Mouse (Mus musculus): ENCODE data around the gene Fam57b.
A peak's percentile ranks its signal among the peaks of the same experiment; 100 is the strongest.

The Fam57b gene

GRCm38 (mm10) chr7:126831539-126831938, 34.1 kb downstream of the Fam57b start, which contains the start of gene 4930451I11Rik:
4930451I11Rik (minus strand) TSS chr7:126831639.
- no peak for DNase-seq (ENCODE audit: low spot score)

- peak; percentile 81 for DNase-seq (ENCODE audit: low spot score)
Observed at GRCm38 (mm10) chr7:126832036-126832598, 34.6 kb downstream of the Fam57b start.

- no peak for DNase-seq (ENCODE audit: low spot score)
Observed at GRCm38 (mm10) chr7:126833294-126833693, 35.8 kb downstream of the Fam57b start.

- DNase-seq (ENCODE audit: low spot score): no peak
Observed at GRCm38 (mm10) chr7:126843276-126843675, 45.8 kb downstream of the Fam57b start.

- no peak for DNase-seq (ENCODE audit: low spot score)
Observed at GRCm38 (mm10) chr7:126845516-126845915, 48.0 kb downstream of the Fam57b start.

- no peak for DNase-seq (ENCODE audit: low spot score)
Observed at GRCm38 (mm10) chr7:126847116-126847420, 49.6 kb downstream of the Fam57b start, which contains the start of gene Doc2a. Doc2a (plus strand) TSS chr7:126847416.

GRCm38 (mm10) chr7:126847421-126848398, 50.2 kb downstream of the Fam57b start:
- DNase-seq (ENCODE audit: low spot score): peak; percentile 12

GRCm38 (mm10) chr7:126848794-126849193, 51.3 kb downstream of the Fam57b start:
- no peak for DNase-seq (ENCODE audit: low spot score)

GRCm38 (mm10) chr7:126850161-126850560, 52.7 kb downstream of the Fam57b start:
- no peak for DNase-seq (ENCODE audit: low spot score)

GRCm38 (mm10) chr7:126851192-126851591, 53.7 kb downstream of the Fam57b start:
- no peak for DNase-seq (ENCODE audit: low spot score)

- DNase-seq (ENCODE audit: low spot score): no peak
Observed at GRCm38 (mm10) chr7:126853454-126853853, 56.0 kb downstream of the Fam57b start.

GRCm38 (mm10) chr7:126855641-126856040, 58.2 kb downstream of the Fam57b start:
- DNase-seq (ENCODE audit: low spot score): no peak

- peak; percentile 49 for DNase-seq (ENCODE audit: low spot score)
Observed at GRCm38 (mm10) chr7:126856741-126857420, 59.4 kb downstream of the Fam57b start.

GRCm38 (mm10) chr7:126860987-126861386, 63.5 kb downstream of the Fam57b start:
- DNase-seq (ENCODE audit: low spot score): no peak

GRCm38 (mm10) chr7:126861429-126862130, 64.1 kb downstream of the Fam57b start, which contains the start of gene Hirip3:
Hirip3 (plus strand) TSS chr7:126861972.
- DNase-seq (ENCODE audit: low spot score): peak; percentile 88

GRCm38 (mm10) chr7:126862147-126862784, 64.8 kb downstream of the Fam57b start, which contains the start of gene Ino80e:
Ino80e (minus strand) TSS chr7:126862377.
- DNase-seq (ENCODE audit: low spot score): peak; percentile 90

- DNase-seq (ENCODE audit: low spot score): no peak
Observed at GRCm38 (mm10) chr7:126863791-126864190, 66.3 kb downstream of the Fam57b start.

GRCm38 (mm10) chr7:126867534-126867933, 70.1 kb downstream of the Fam57b start:
- DNase-seq (ENCODE audit: low spot score): no peak

GRCm38 (mm10) chr7:126868003-126868402, 70.5 kb downstream of the Fam57b start:
- DNase-seq (ENCODE audit: low spot score): no peak

GRCm38 (mm10) chr7:126869780-126870519, 72.5 kb downstream of the Fam57b start:
- DNase-seq (ENCODE audit: low spot score): no peak

- no peak for DNase-seq (ENCODE audit: low spot score)
Observed at GRCm38 (mm10) chr7:126870520-126870891, 73.0 kb downstream of the Fam57b start.
